ENCODE assay signal across 11 mouse cellular contexts in genomic region chr9:63143227-63143626, GRCm38 (mm10). TPM values are rescaled to one million over a fixed set of nuclear protein-coding genes. Genes with fewer than 3 reads are reported as not detected.
DNase-seq lines count a peak whose midpoint lies in the region; ATAC-seq lines count a peak whose summit lies in the region.
"Had no signal": no experiment of that assay in that cellular context is flagged by ENCODE, and none has a peak within 500 bp of the region (broad histone marks: within the 10 kb centered on the region; RNA-seq: fewer than 3 reads in every experiment).

No protein-coding gene starts in this region.

- H3K27ac ChIP-seq in heart, embryonic 11.5 days (ENCODE audit: low read depth, low read length) = no peak overlapping the region
- H3K27ac ChIP-seq in neural tube, embryonic 11.5 days (ENCODE audit: low read depth, low read length) = 0 out of 2 replicates have a peak overlapping the region, but pooled peaks have one; percentile 39
- peak overlapping the region; percentile 88 for H3K27ac ChIP-seq in hindbrain, embryonic 12.5 days
- H3K27ac ChIP-seq in neural tube, embryonic 14.5 days (ENCODE audit: low read depth, low read length) = peak overlapping the region; percentile 89
- H3K27ac ChIP-seq in kidney, embryonic 14.5 days (ENCODE audit: low read depth, low read length) = no peak overlapping the region

- H3K4me1 ChIP-seq in heart, embryonic 11.5 days (ENCODE audit: control insufficient read depth, insufficient read depth, low read length) = peaks cover 20% of the 10 kb centered on the region
- peaks cover 15% of the 10 kb centered on the region for H3K4me1 ChIP-seq in neural tube, embryonic 11.5 days (ENCODE audit: control insufficient read depth, insufficient read depth, low read length)
- H3K4me1 ChIP-seq in hindbrain, embryonic 12.5 days = peaks cover 48% of the 10 kb centered on the region
- H3K4me1 ChIP-seq in neural tube, embryonic 14.5 days (ENCODE audit: control insufficient read depth, insufficient read depth, low read length) = peaks cover 12% of the 10 kb centered on the region
- H3K4me1 ChIP-seq in kidney, embryonic 14.5 days (ENCODE audit: control insufficient read depth, insufficient read depth, low read length) = peaks cover 23% of the 10 kb centered on the region

- H3K9ac ChIP-seq in heart, embryonic 11.5 days (ENCODE audit: low read depth, low read length) = no peak overlapping the region
- peak overlapping the region; percentile 22; the same call in 1 of the 2 replicates for H3K9ac ChIP-seq in neural tube, embryonic 11.5 days (ENCODE audit: low read length)
- H3K9ac ChIP-seq in hindbrain, embryonic 12.5 days = peak overlapping the region; percentile 73
- H3K9ac ChIP-seq in neural tube, embryonic 14.5 days (replicated peaks; ENCODE audit: low read depth, low read length) = peak overlapping the region; percentile 76
- no peak overlapping the region for H3K9ac ChIP-seq in kidney, embryonic 14.5 days (ENCODE audit: low read depth, low read length)

- WGBS in heart, embryonic 11.5 days (ENCODE audit: insufficient replicate concordance) = 2% methylated on average over 25 of the region's 25 CpGs
- WGBS in neural tube, embryonic 11.5 days = under 1% methylated on average over 25 of the region's 25 CpGs
- WGBS in hindbrain, embryonic 12.5 days = under 1% methylated on average over 25 of the region's 25 CpGs
- WGBS in neural tube, embryonic 14.5 days = under 1% methylated on average over 25 of the region's 25 CpGs
- under 1% methylated on average over 25 of the region's 25 CpGs for WGBS in kidney, embryonic 14.5 days

- H3K4me2 ChIP-seq in heart, embryonic 11.5 days = peak overlapping the region; percentile 29
- H3K4me2 ChIP-seq in neural tube, embryonic 11.5 days (ENCODE audit: low read depth) = peak overlapping the region; percentile 8
- H3K4me2 ChIP-seq in hindbrain, embryonic 12.5 days (replicated peaks) = peak overlapping the region; percentile 79
- peak overlapping the region; percentile 67 for H3K4me2 ChIP-seq in neural tube, embryonic 14.5 days (ENCODE audit: low read depth, low read length)
- no peak overlapping the region for H3K4me2 ChIP-seq in kidney, embryonic 14.5 days (replicated peaks; ENCODE audit: low read depth, low read length)

- no peaks in the 10 kb centered on the region for H3K36me3 ChIP-seq in heart, embryonic 11.5 days (ENCODE audit: control insufficient read depth, insufficient read depth, low read length)
- H3K36me3 ChIP-seq in neural tube, embryonic 11.5 days (ENCODE audit: control insufficient read depth, insufficient read depth, low read length) = no peaks in the 10 kb centered on the region
- no peaks in the 10 kb centered on the region for H3K36me3 ChIP-seq in hindbrain, embryonic 12.5 days
- H3K36me3 ChIP-seq in neural tube, embryonic 14.5 days (ENCODE audit: control insufficient read depth, insufficient read depth, low read length) = no peaks in the 10 kb centered on the region
- no peaks in the 10 kb centered on the region for H3K36me3 ChIP-seq in kidney, embryonic 14.5 days (ENCODE audit: control insufficient read depth, insufficient read depth, low read length)

- no peaks in the 10 kb centered on the region for H3K9me3 ChIP-seq in heart, embryonic 11.5 days (replicated peaks; ENCODE audit: control insufficient read depth, low read length)
- H3K9me3 ChIP-seq in neural tube, embryonic 11.5 days (ENCODE audit: control insufficient read depth, low read length) = no peaks in the 10 kb centered on the region
- no peaks in the 10 kb centered on the region for H3K9me3 ChIP-seq in hindbrain, embryonic 12.5 days (replicated peaks)
- no peaks in the 10 kb centered on the region for H3K9me3 ChIP-seq in neural tube, embryonic 14.5 days (ENCODE audit: control insufficient read depth, low read length)
- H3K9me3 ChIP-seq in kidney, embryonic 14.5 days (ENCODE audit: control insufficient read depth, low read length) = no peaks in the 10 kb centered on the region

- DNase-seq in heart, postnatal 4 days = no peak
- DNase-seq in neural tube, embryonic 11.5 days (ENCODE audit: low spot score) = no peak
- DNase-seq in neural tube, embryonic 10.5 days (ENCODE audit: extremely low spot score, low spot score) = no peak
- no peak for DNase-seq in lung, adult 18-20 months
- DNase-seq: cerebellum, adult 9-11 months; kidney, adult 9 months had no signal

- no peak for ATAC-seq in heart, embryonic 11.5 days (replicated peaks; ENCODE audit: insufficient number of reproducible peaks, low FRiP score, low TSS enrichment)
- no peak for ATAC-seq in neural tube, embryonic 11.5 days (ENCODE audit: insufficient read depth, low FRiP score, low TSS enrichment)
- no peak for ATAC-seq in hindbrain, embryonic 12.5 days (ENCODE audit: low FRiP score)
- no peak for ATAC-seq in neural tube, embryonic 14.5 days (ENCODE audit: low read depth)
- no peak for ATAC-seq in kidney, embryonic 14.5 days (ENCODE audit: low FRiP score, low TSS enrichment)
- ATAC-seq: lung, postnatal 0 days had no signal

- H3K4me3 ChIP-seq in heart, embryonic 11.5 days (ENCODE audit: low read depth, low read length) = peak overlapping the region; percentile 0; the same call in 1 of the 2 replicates
- H3K4me3 ChIP-seq in neural tube, embryonic 11.5 days (ENCODE audit: low read depth, low read length) = peak overlapping the region; percentile 22
- H3K4me3 ChIP-seq in hindbrain, embryonic 12.5 days = peak overlapping the region; percentile 49
- peak overlapping the region; percentile 47 for H3K4me3 ChIP-seq in neural tube, embryonic 14.5 days (ENCODE audit: low read depth, low read length)
- no peak overlapping the region; the same call in 1 of the 2 replicates for H3K4me3 ChIP-seq in kidney, embryonic 14.5 days (ENCODE audit: low read length)

- H3K27me3 ChIP-seq in heart, embryonic 11.5 days (ENCODE audit: control insufficient read depth, insufficient read depth, low read length) = peaks cover 100% of the 10 kb centered on the region
- peaks cover 100% of the 10 kb centered on the region for H3K27me3 ChIP-seq in neural tube, embryonic 11.5 days (ENCODE audit: control insufficient read depth, insufficient read depth, low read length)
- peaks cover 100% of the 10 kb centered on the region for H3K27me3 ChIP-seq in hindbrain, embryonic 12.5 days
- peaks cover 38% of the 10 kb centered on the region for H3K27me3 ChIP-seq in neural tube, embryonic 14.5 days (ENCODE audit: control insufficient read depth, insufficient read depth, low read length)
- peaks cover 100% of the 10 kb centered on the region for H3K27me3 ChIP-seq in kidney, embryonic 14.5 days (ENCODE audit: control insufficient read depth, insufficient read depth, low read length)

RNA-seq across cellular contexts. Expression of gene Skor1, which starts 5.5 kb away (rescaled TPM):
- not detected in 2 replicates for polyA plus RNA-seq in heart, embryonic 11.5 days (2014; fragmentation: Nextera tagmentation; extraction: Ambion mirVana)
- total RNA-seq in heart, postnatal 4 days (2021) = under 1 TPM; 0.10 to 0.23 TPM
- polyA plus RNA-seq in neural tube, embryonic 11.5 days (2014; fragmentation: Nextera tagmentation; extraction: Ambion mirVana) = 7.6 and 7.7 TPM in 2 replicates
- polyA plus RNA-seq in hindbrain, embryonic 12.5 days (2016; fragmentation: Nextera tagmentation; extraction: Ambion mirVana) = 24.0 and 27.1 TPM in 2 replicates
- 22.7 and 23.2 TPM in 2 replicates for polyA plus RNA-seq in neural tube, embryonic 14.5 days (2014; fragmentation: Nextera tagmentation; extraction: Ambion mirVana)
- not detected in 2 replicates for polyA plus RNA-seq in kidney, embryonic 14.5 days (2014; fragmentation: Nextera tagmentation; extraction: Ambion mirVana)

Comparison
In these comparisons a context has a peak if more than half of its experiments do, and no peak if none do; other contexts are left out.
1. H3K27ac ChIP-seq: peak in neural tube, embryonic 11.5 days (single experiment), hindbrain, embryonic 12.5 days (single experiment) and neural tube, embryonic 14.5 days (single experiment); none in heart, embryonic 11.5 days (single experiment) and kidney, embryonic 14.5 days (single experiment).
2. H3K9ac ChIP-seq: peak in neural tube, embryonic 11.5 days (single experiment), hindbrain, embryonic 12.5 days (single experiment) and neural tube, embryonic 14.5 days (single experiment); none in heart, embryonic 11.5 days (single experiment) and kidney, embryonic 14.5 days (single experiment).